Mouse (Mus musculus): ENCODE results near the gene Ablim2. TPM values are rescaled to one million over a fixed set of nuclear protein-coding genes. Genes with fewer than 3 reads are reported as not detected.
A peak's percentile ranks its signal among the peaks of the same experiment; 100 is the strongest.

Gene Ablim2
- polyA plus RNA-seq, 1 experiment = 19.6 TPM

- DNase-seq (ENCODE audit: low read depth) = peak; percentile 30
- TF ChIP-seq CTCF (IDR thresholded peaks at IDR 0.05; ENCODE audit: borderline replicate concordance, extremely low read depth, insufficient read depth, insufficient read length) (no peak), POLR2A (IDR thresholded peaks at IDR 0.05; ENCODE audit: borderline replicate concordance, extremely low read depth, insufficient read depth, insufficient read length, poor library complexity, severe bottlenecking) (no peak)
These were observed 95.8 kb downstream of the Ablim2 start for GRCm38 (mm10) chr5:35853463-35853862.

GRCm38 (mm10) chr5:35856245-35856644, 98.6 kb downstream of the Ablim2 start:
- TF ChIP-seq CTCF (IDR thresholded peaks at IDR 0.05; ENCODE audit: borderline replicate concordance, extremely low read depth, insufficient read depth, insufficient read length) (no peak), POLR2A (IDR thresholded peaks at IDR 0.05; ENCODE audit: borderline replicate concordance, extremely low read depth, insufficient read depth, insufficient read length, poor library complexity, severe bottlenecking) (no peak)
- DNase-seq (ENCODE audit: low read depth) = no peak

- DNase-seq (ENCODE audit: low read depth) = peak; percentile 83
- TF ChIP-seq CTCF (IDR thresholded peaks at IDR 0.05; ENCODE audit: borderline replicate concordance, extremely low read depth, insufficient read depth, insufficient read length) = peak; percentile 90
- TF ChIP-seq POLR2A (IDR thresholded peaks at IDR 0.05; ENCODE audit: borderline replicate concordance, extremely low read depth, insufficient read depth, insufficient read length, poor library complexity, severe bottlenecking) = no peak
These were observed 100.4 kb downstream of the Ablim2 start for GRCm38 (mm10) chr5:35858069-35858468.

GRCm38 (mm10) chr5:35861456-35861855, 103.8 kb downstream of the Ablim2 start:
- DNase-seq (ENCODE audit: low read depth) = no peak
- no peak for TF ChIP-seq CTCF (IDR thresholded peaks at IDR 0.05; ENCODE audit: borderline replicate concordance, extremely low read depth, insufficient read depth, insufficient read length)
- no peak for TF ChIP-seq POLR2A (IDR thresholded peaks at IDR 0.05; ENCODE audit: borderline replicate concordance, extremely low read depth, insufficient read depth, insufficient read length, poor library complexity, severe bottlenecking)

- TF ChIP-seq POLR2A (IDR thresholded peaks at IDR 0.05; ENCODE audit: borderline replicate concordance, extremely low read depth, insufficient read depth, insufficient read length, poor library complexity, severe bottlenecking) = no peak
- TF ChIP-seq CTCF (IDR thresholded peaks at IDR 0.05; ENCODE audit: borderline replicate concordance, extremely low read depth, insufficient read depth, insufficient read length) = no peak
- DNase-seq (ENCODE audit: low read depth) = no peak
These were observed 112.3 kb downstream of the Ablim2 start for GRCm38 (mm10) chr5:35869973-35870372.

GRCm38 (mm10) chr5:35870408-35871012, 112.8 kb downstream of the Ablim2 start:
- TF ChIP-seq POLR2A (IDR thresholded peaks at IDR 0.05; ENCODE audit: borderline replicate concordance, extremely low read depth, insufficient read depth, insufficient read length, poor library complexity, severe bottlenecking) = no peak
- peak; percentile 91 for TF ChIP-seq CTCF (IDR thresholded peaks at IDR 0.05; ENCODE audit: borderline replicate concordance, extremely low read depth, insufficient read depth, insufficient read length)
- peak; percentile 94 for DNase-seq (ENCODE audit: low read depth)

GRCm38 (mm10) chr5:35873382-35873781, 115.7 kb downstream of the Ablim2 start:
- DNase-seq (ENCODE audit: low read depth) = no peak

GRCm38 (mm10) chr5:35876236-35876635, 118.6 kb downstream of the Ablim2 start:
- no peak for DNase-seq (ENCODE audit: low read depth)
- TF ChIP-seq CTCF (IDR thresholded peaks at IDR 0.05; ENCODE audit: borderline replicate concordance, extremely low read depth, insufficient read depth, insufficient read length) (no peak), POLR2A (IDR thresholded peaks at IDR 0.05; ENCODE audit: borderline replicate concordance, extremely low read depth, insufficient read depth, insufficient read length, poor library complexity, severe bottlenecking) (no peak)

More at GRCm38 (mm10) chr5:35873382-35873781, 115.7 kb downstream of the Ablim2 start:
- TF ChIP-seq POLR2A (IDR thresholded peaks at IDR 0.05; ENCODE audit: borderline replicate concordance, extremely low read depth, insufficient read depth, insufficient read length, poor library complexity, severe bottlenecking) (no peak), CTCF (IDR thresholded peaks at IDR 0.05; ENCODE audit: borderline replicate concordance, extremely low read depth, insufficient read depth, insufficient read length) (no peak)

GRCm38 (mm10) chr5:35879199-35879598, 121.5 kb downstream of the Ablim2 start:
- no peak for TF ChIP-seq POLR2A (IDR thresholded peaks at IDR 0.05; ENCODE audit: borderline replicate concordance, extremely low read depth, insufficient read depth, insufficient read length, poor library complexity, severe bottlenecking)
- no peak for TF ChIP-seq CTCF (IDR thresholded peaks at IDR 0.05; ENCODE audit: borderline replicate concordance, extremely low read depth, insufficient read depth, insufficient read length)
- DNase-seq (ENCODE audit: low read depth) = peak; percentile 90

- DNase-seq (ENCODE audit: low read depth) = no peak
- no peak for TF ChIP-seq CTCF (IDR thresholded peaks at IDR 0.05; ENCODE audit: borderline replicate concordance, extremely low read depth, insufficient read depth, insufficient read length)
- TF ChIP-seq POLR2A (IDR thresholded peaks at IDR 0.05; ENCODE audit: borderline replicate concordance, extremely low read depth, insufficient read depth, insufficient read length, poor library complexity, severe bottlenecking) = no peak
These were observed 124.7 kb downstream of the Ablim2 start for GRCm38 (mm10) chr5:35882391-35882790.

- peak; percentile 49 for DNase-seq (ENCODE audit: low read depth)
- TF ChIP-seq POLR2A (IDR thresholded peaks at IDR 0.05; ENCODE audit: borderline replicate concordance, extremely low read depth, insufficient read depth, insufficient read length, poor library complexity, severe bottlenecking) (no peak), CTCF (IDR thresholded peaks at IDR 0.05; ENCODE audit: borderline replicate concordance, extremely low read depth, insufficient read depth, insufficient read length) (peak; percentile 52; the same call in 1 of the 2 replicates)
These were observed 126.6 kb downstream of the Ablim2 start for GRCm38 (mm10) chr5:35884262-35884661.

- DNase-seq (ENCODE audit: low read depth) = no peak
- no peak for TF ChIP-seq POLR2A (IDR thresholded peaks at IDR 0.05; ENCODE audit: borderline replicate concordance, extremely low read depth, insufficient read depth, insufficient read length, poor library complexity, severe bottlenecking)
- TF ChIP-seq CTCF (IDR thresholded peaks at IDR 0.05; ENCODE audit: borderline replicate concordance, extremely low read depth, insufficient read depth, insufficient read length) = no peak
These were observed 127.0 kb downstream of the Ablim2 start for GRCm38 (mm10) chr5:35884689-35885088.

Data from brain, embryonic 14.5 days (tissue).